Mouse (Mus musculus) adrenal gland, adult 8-10 months (tissue): Measurements from ENCODE around the gene Mcrip1. TPM values are rescaled to one million over a fixed set of nuclear protein-coding genes. Genes with fewer than 3 reads are reported as not detected.
"Not testable (repeated sequence)": the region's sequence is repeated elsewhere in the genome, so short reads cannot be mapped to it uniquely, and the experiment has no call there.

Source experiments
- DNase-seq: peaks from one replicate; pipeline ENCODE4 v3.0.0; 2022
- total RNA-seq, 4 experiments: library from RNA; stranded (reverse); gene quantifications; 2 replicates each; pipeline ENCODE4 v1.2.4; 2022

Mcrip1 gene
- total RNA-seq, result 10 to 100 TPM; 62.9 to 67.8 (median 65.3) TPM

DNA sequence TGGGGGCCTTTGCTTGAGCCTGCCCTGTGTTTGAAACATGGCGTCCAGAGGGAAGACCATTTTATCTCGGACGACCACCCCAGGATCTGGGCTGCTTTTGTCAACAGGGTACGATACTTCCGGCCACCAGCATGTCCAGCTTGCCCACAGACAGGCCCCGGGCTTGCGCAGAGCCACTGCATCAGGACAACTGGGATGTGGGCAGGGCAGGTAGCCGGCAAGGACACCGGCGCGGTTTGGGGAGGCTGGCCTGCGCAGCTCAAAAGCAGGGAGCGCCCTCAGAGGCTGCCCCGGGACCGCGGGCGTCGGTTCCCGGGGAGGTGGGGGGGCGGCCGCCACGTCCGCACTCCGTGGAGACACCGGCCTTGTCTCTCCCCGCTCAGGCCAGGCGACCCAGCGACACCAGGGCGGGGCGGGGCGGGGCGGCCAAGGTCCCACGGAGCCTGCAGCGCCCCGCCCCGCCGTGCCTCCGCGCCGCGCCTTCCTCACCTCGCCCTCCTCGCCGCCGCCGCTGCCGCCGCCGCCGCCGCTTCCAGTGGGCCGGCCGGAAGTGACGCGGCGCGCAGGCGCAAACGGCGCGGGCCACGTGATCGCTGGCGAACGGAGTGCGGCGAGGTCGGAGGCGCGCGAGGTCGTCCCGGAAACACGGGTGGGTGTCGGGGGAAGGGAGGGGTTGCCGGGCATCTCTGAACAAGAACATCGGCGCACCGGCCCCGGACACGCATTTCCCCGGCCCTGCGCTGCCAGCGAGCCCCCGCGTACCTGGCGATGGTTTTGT is at the start of gene Mcrip1:
TSS of gene Mcrip1 (minus strand) at position 560 of the 778 bp plus-strand sequence.
- DNase-seq, result peak; percentile 90

DNA sequence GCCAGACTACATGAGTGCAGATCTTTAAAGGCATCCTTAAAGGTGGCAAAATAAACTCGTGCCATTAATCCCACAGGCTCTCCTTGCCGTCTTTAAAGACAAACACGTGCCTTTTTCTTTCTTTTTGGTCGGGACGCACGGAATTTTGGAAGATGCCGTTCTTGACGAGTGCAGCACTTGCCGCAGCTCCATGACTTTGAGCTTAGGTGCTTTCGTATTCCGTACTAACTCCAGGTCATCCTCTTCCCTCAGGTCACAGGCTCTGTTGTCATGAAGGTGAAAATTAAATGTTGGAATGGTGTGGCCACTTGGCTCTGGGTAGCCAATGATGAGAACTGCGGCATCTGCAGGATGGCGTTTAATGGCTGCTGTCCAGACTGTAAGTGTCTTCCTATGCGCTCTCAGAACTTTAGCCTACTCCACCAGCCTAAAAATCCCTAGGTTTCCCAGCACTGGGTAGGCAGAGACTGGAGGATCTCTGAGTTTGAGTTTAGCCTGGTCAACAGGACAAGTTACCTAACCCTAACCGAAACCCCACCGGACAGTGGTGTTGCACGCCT is 49.5 kb upstream of the Mcrip1 start:
- DNase-seq, result no peak

DNA sequence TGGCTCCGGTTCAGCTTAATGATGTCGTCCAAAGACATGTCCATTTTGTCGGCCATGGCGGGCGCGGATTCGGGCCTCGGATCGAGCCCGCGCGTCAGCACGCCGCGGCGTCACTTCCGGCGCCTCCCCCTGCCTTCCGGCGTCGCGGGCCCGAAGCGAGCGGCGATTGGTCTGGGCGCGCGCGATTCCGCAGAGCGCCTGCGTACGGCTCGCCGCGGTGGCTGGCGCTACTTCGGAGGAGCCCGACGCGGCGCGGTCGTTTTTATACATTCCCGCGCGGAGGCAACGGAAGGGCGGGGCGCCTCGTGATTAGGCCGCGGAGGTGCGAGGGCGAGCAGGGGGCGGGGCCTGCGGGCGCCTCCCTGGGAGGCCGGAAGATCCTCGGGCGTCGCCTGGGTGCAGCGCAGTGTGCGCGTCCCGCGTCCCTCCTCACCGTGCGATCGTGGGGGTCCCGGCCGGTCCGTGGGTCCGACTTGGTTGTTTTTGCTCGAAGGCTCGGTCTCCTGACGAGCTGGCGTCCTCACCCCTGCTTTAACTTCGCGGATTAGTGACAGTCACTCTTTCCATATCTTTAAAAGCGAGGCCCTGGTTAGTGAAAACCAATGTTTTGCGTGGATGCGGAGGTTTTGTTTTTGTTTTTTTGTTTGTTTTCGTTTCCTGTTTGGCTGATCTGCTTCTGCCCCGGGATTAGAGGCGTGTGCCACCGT is 48.9 kb upstream of the Mcrip1 start, which contains the start of the genes Alyref and Anapc11:
TSS of gene Alyref (minus strand) at position 83 of the 707 bp plus-strand sequence.
TSS of gene Anapc11 (plus strand) at position 139 of the 707 bp plus-strand sequence.
- peak; percentile 89 for DNase-seq

DNA sequence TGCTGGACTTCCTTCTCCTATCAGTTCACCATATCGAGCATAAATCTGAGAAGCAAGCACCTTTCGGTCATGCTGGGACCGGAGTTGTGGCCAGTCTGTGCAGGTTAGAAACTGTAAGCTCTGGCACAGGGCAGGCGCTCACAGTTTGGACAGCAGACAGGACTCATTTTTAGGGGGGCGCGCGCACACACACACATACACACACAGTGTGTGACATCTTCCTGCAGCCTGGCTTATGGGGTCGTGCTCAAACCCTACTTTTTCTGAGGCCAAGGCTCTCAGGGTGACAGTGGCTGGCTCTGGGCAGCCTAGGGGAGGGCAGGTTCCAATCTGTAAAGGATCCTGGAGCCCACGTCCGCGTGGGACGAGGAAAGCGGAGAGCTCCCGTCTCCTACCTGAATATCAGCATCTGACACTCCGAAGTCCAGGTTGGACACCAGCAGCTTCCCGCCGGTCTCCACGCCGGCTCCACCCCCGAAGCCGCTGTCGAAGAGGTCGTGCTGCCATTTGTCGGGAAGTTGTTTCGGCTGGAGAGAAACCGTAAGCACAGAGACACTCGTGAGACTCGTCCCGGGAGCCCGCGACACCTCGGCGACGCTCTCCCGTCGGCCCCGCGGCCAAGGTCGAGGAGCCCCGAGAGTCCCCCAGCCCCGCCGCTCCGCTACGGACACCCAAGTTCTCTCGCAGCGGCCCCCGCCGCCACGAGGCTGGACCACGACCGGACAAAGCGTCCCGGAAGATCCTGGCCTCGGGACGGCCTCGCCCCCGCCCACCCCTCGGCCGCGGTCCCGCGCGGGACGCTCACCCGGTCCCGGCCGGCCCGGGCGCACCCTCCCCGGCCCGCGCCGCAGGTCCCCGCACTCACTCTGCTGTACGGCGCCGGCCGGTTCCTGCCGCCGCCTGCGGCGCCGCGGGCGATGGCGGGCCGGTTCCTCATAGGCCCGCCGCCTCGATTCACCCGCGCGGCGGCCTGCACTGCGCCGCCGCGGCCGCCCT is 48.0 kb upstream of the Mcrip1 start:
- DNase-seq, result no peak

DNA sequence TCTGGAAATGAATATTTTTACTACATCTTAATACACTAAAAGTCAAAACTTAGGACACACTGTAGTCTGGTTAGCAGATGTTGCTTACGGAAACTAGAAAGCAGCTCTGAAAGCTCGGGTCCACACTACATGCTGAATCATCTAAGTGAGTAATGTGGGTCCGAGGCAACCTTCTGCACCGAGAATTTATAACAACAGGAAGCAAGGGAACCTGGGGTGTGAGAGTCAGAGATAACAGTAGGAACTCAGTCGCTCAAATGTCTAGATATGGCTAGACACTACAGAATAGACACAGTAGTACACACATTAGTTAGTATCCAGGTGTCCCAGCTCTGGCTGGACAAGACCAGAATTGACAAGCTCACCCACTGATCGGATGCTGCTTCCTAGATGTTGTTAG is 39.0 kb upstream of the Mcrip1 start:
- DNase-seq, result no peak

DNA sequence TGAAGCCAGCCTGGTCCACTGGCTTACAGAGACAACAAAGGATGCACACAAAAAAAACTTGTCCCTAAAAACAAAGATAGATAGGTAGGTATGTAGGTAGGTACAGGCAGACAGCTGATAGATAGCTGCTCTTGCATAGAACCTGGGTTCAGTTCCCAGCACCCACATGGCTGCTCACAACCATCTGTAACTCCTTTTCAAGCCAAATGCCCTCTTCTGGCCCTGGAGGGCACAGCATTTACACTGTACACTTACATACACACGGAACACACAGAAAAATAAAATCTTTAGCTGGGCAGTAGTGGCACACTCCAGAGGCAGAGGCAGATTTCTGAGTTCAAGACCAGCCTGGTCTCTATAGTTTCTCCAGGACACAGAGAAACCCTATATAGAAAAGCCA is 34.4 kb upstream of the Mcrip1 start:
- DNase-seq, result no peak

DNA sequence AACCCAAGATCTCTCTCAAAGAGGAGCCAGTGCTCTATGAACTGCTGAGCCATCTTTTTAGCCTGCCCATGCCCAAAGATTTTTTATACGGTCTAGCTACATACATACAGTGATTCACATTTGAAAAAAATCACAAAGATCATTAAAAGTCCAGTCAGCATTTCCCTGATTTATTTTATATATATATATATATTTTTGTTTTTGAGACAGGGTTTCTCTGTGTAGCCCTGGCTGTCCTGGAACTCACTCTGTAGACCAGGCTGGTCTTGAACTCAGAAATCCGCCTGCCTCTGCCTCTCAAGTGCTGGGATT is 33.4 kb upstream of the Mcrip1 start:
- not testable (repeated sequence) for DNase-seq

DNA sequence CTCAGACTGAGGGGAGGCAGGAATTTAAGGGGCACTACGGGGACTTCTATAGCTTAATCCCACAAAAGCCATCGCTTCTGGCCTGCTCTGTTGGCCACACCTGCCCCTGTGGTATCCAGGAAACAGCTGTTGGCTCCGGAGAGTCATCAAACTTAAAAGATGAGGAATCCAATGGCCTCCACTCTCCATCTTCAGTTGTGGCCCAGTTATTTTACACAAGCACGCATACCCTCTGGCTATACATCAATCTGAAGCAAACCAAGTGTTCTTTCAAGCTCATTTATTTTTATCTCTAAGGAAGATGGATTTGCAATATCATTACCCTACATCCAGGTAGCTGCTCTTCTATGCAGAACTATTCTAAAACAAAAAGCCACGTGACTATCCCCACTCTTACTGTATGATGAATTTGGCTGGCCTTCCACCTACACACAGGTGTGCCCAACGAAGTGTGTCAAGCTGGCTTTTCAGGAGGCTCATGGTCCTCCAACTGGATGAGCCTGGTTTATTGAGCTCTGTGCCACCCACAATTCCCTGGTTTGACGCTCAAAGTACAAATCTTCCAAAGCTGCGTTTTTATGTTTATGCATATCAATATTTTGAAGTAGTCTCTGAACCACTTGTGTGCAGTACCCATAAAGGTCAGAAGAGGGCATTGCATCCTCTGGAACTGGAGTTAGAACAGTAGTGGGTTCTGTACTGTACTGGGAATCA is 32.9 kb upstream of the Mcrip1 start:
- DNase-seq, result no peak

DNA sequence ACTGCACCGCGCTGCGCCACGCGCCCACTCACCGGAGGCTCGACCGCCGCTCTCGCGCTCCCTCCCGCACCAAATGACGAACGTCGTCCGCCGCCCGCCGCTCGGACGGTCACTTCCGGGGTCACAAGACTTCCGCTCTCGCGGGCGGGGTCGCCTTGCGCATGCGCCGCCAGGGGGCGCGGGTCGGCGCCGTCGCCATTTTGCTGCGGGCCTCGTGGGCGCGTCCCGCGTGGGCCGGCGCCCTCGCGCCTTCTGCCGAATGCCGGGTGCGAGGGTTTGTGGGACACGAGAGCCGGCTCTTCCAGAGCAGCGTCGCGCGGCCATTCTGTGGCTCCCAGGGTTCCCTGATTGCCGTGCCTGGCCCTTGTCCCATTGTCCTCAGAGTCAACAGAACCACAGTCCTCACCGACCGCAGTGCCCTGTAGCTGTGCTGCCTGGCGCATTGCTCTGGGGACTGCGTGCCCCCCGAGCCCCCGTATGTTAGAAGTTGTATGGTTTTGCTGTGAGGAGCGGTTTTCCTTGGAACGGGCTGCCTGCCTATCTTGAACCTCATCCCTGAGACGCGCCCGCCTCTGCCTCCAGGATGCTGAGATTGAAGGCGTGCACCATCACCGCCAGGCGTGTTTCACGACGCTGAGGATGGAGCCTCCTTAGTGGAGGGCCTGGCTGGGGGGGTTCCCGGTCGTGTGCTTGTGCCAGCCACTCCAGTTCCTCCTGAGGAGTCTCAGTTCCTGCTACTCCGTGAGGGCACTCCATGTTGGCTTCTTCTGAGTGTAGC is 32.2 kb upstream of the Mcrip1 start, which contains the start of gene Arhgdia:
TSS of gene Arhgdia (minus strand) at position 135 of the 778 bp plus-strand sequence.
- DNase-seq, result peak; percentile 84

DNA sequence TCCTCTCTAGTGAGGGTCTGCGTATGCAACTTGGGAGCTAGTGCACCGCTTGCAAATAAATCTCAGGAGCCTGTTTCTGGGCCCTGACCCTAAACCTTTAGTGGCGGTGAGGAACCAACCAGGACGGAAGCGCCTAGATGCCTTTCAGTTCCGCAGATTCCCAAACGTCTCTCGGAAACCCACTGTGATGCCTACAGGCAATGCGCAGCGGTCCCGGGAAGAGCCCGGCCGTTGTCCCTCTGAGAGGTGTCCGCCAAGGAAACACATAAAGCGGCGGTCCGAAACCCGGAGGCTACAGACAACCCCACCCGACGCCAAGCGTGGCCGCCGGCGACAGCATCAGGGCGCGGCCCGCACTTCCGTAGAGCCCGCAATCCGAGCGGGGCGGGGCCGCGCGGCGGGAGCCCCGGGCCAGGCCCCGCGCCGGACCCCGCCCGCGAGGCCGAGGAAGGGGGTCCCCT is 31.4 kb upstream of the Mcrip1 start:
- no peak for DNase-seq

DNA sequence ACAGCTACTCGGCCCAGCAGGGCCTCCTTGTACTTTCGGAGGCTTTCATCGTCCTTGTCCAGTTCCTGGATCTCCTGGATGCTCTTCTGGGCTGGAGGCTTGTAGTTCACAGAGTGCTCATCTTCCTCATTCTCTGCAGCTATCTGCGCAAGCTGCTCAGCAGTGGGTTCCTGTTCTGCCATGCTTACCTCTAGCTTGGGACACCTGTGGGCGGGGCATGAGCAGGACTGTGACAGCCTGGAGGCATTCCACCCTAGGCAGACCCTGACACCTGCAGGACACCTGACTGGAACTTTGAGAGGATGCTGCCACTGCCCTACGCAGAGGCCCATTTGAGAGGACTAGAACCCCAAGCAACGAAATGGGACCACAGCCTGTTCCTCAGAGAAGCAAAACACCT is 30.7 kb upstream of the Mcrip1 start:
- DNase-seq, result no peak

DNA sequence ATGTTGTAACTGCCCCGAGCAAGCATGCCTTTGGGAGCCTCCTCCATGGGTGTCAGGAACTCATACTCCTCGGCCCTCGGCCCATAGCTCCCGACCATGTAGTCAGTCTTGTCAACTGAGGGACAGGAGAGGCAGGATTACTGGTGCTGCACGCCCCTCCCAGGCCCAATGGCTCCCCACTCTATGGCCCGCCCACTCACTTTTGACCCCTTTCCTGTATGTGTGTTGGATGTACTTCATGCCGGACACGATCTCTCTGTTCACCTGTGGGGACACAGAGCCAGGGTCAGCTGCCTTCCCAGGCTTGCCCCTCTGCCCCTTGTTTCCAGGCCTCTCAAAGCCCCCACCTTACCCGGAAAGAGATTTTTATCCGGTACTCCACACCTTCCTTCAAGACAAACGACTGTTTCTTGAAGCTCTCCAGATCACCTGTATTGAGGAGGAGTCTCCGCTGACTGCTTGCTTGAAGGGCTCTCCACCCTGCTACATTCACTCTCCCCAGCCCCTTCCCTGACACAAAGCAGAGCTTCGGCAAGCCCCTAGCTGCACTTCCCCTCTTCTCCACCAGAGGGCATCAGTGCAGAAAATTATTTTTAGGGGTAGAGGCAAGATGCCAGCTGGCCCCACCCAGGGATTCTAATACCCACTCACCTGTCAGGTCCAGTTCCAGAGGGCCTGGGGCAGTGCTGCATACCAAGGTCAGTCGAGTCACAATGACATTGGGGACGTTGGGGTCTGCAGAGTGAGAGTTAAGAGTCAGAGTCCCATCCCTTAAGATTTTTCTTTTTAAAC is 30.0 kb upstream of the Mcrip1 start:
- DNase-seq, result peak; percentile 22

DNA sequence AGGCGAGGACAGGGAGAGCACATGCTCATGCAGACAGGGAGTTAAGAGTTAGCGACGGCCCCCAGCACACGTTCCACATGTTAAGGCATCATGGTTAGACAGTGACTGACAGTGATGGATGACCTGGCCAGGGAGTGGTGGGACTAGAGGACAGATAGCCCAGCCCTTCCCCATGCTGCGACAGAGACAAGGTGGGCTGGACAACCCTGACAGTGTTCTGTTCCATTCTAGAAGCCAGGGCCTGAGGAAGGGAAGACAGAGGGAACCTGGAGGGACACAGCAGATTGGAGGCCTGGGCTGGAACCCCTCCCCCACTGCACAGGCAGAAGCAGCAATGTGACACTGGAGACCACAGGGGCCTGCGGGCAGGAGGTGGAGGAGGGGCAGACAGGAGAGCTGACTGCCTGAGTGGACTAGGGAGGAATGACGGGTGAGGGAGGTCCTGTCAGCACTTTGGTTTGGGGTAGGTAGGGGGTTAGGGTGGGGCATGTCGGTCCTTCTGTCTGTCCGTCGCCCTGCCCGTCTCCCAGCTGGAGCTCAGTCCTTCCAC is 29.2 kb upstream of the Mcrip1 start:
- DNase-seq, result peak; percentile 30

DNA sequence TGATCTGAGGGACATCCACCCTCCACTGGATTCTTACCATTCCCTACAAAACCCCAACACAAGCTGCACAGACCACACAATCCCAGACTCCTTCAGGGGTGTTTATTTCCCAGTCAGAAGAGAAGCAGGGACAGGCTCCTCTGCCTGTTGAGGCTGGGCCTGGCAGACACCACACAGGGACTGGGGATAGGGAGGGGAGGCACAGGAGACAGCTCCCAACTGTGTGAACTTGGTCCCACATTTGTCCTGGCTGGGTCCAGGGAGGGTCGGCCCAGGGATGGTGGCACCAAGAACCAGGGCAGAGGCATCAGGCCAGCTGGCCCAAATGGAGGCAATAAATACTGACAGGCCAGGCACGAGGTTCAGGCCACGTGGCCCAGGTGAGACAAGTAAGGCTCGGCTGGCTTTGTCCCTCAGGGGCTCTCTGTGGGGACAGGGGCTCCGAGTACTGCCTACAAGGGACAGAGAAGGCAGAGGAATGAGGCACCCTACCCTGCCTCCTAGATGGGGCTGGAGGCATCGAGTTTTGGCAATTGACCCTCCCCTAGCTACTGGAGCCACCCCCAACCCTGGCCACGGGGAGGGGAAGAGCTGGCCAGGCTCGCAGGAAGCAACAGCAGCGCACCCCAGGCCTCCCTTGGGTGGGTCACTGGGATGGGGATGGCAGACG is 28.6 kb upstream of the Mcrip1 start:
- DNase-seq, result peak; percentile 21

DNA sequence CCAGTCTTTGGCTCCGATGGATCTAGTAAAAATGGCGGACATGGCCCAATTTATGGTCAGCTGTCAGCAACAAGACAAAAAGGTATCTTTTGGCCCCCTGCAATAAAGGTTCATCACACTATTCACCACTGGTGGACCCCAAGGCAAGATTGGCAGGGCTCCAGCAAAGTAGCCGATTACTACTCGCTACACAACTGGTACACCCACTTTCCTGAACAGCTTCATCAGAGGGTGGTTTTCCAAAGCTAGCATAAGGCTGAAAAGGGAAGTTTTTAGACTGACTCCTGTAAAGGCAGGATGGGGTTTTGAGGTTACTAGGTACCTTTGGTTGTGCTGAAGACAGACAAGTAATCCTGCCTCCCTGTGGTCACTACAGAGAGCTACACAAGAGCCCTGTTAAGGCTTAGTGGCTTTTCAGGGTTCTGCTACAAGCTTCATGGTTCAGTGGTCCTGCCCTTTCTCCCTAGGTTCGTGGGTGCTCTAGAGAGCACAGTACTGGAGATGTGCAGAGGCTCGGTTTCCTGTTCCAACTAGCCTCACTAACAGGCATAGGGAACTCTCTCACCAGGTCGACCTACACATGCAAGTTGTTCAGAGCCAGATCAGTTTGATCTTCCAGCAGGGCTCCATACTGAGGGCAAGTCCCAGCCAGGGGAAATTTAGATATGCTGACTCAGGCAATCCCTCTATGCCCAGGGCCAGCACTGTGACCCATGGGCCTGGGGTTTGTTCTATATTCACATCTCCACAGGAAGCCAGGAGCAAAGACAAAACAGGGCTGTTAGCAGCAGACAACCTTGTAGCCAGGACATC is 27.9 kb upstream of the Mcrip1 start:
- DNase-seq, result no peak

DNA sequence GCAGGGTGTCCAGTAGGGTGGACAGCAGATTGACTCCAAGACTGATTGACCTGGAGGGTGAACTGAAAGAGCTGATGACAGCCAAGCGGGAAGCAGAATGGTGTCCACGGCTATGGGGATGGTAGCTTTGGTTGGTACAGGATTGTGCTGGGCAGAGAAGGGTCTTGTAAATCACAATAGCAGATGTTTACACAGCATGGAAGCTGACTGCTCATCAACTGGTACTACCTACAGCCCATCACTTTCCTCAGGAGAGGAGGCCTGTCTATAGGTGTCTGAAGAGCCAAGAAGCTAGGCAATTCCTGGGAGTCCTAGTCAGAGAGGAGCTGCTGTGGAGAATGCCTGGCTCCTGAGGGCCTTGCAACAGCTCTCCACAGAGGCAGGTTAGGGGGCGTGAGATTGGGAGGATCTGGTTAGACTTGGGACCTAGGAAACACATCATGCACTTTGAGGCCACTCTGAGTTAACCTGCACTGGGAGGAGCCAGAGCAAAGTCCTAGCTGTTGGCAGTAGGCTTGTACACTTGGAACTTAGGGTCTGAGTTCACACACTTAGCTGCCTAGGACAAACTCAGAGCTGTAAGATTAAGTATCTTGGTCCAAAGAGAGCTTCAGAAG is 26.9 kb upstream of the Mcrip1 start:
- DNase-seq, result no peak

DNA sequence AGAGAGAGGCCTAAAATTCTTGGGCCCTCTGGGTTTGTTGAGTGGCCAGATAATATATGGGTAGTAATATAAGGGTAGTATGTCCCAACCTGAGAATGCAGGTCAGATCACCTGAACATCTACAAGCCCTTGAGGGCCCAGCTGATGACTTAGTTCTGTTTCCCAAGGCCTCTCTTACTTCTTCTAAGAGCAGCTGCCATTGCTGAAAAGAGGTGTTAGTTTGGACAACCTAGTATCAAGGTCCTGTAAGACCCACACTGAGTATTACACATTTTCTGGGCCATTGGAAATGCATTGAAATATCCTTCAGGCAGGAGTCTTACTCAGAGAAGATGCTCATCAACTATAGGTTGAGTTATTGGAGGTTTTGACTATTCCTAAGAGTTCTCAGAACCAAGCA is 26.4 kb upstream of the Mcrip1 start:
- no peak for DNase-seq

DNA sequence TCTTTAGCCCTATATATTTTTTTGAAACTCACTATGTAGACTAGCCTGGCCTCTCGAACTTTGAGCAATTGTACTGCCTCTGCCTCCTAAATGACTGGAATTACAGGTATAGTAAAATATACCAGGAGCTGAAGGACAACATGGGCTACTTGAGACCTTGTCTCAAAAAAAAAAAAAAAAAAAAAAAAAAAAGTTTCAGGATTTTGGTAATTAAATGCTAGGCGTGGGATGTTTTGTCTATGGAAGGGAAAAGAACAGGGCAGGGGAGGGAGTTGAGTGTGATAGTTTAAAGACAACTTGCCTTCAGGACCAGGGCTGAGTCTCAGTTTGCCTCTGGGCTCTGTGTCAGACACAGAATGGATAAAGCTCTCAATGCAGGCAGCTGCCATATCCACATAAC is 25.5 kb upstream of the Mcrip1 start:
- no peak for DNase-seq
